Mouse (Mus musculus): ENCODE data around the gene Cmtm1.

DNA sequence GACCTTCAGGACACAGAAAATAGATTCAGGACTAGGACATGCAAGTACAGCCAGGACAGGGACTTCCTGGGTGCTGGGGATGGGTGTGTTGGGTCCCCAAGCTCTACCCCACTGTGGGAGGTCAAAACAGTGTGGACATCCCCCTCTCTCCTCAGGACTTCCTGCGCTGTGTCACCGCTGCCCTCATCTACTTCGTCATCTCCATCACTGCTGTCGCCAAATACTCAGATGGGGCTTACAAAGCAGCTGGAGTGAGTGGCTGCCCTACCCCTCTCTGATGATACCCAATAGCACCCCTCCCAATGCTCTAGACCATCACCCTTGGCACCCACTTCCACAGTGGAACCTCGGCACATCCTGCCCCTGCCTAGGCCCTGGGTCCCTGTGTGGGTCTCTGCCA is 34.7 kb upstream of the Cmtm1 start:
- TF ChIP-seq GATA1 (IDR thresholded peaks at IDR 0.05; ENCODE audit: low read length) (no peak), TAL1 (IDR thresholded peaks at IDR 0.05; ENCODE audit: low read length) (no peak)

Measured in erythroblast, embryonic 14.5 days (primary cell).